28 mouse cellular contexts compared by ENCODE assay signal in the genomic region with DNA sequence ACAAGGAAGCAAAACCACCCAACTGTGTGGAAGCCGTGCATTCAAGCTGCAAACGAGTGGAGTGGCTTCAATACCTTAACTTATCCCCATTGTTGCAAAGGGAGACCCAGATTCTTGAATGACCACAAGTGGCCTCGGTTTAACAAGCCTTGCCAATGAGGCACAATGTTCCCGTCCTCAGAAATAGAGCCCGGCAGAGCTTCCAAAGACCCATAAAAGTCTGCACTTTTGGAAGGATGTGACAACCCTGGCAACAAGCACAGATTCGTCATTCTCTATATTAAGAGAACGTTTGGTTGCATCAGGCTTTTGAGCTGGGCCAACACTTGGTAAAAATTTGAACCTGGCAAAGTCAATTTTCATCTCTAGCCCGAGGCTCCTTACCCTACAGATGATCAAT.
DNase-seq lines count a peak whose midpoint lies in the region; ATAC-seq and TF ChIP-seq lines count a peak whose summit lies in the region.
"Had no signal": no experiment of that assay in that cellular context is flagged by ENCODE, and none has a peak within 500 bp of the region (broad histone marks: within the 10 kb centered on the region; RNA-seq: fewer than 3 reads in every experiment).

No protein-coding gene starts in this region.

- H3K27me3 ChIP-seq in forebrain, embryonic 14.5 days (replicated peaks; ENCODE audit: control insufficient read depth, insufficient read depth, low read length), result no peaks in the 10 kb centered on the region
- no peaks in the 10 kb centered on the region for H3K27me3 ChIP-seq in forebrain, postnatal 0 days (ENCODE audit: insufficient read depth, low read length)
- no peaks in the 10 kb centered on the region for H3K27me3 ChIP-seq in hindbrain, embryonic 16.5 days (replicated peaks; ENCODE audit: control insufficient read depth, insufficient read depth, low read length)
- H3K27me3 ChIP-seq: embryonic facial prominence, embryonic 12.5 days; forebrain, embryonic 15.5 days; hindbrain, embryonic 13.5 days; limb, embryonic 12.5 days; midbrain, embryonic 13.5 days; neural tube, embryonic 13.5 days had no signal

- no peak for TF ChIP-seq CTCF in forebrain, postnatal 0 days (IDR thresholded peaks at IDR 0.05; ENCODE audit: low read depth)

- no peak for ATAC-seq in forebrain, embryonic 14.5 days
- ATAC-seq in forebrain, postnatal 0 days, result no peak
- no peak for ATAC-seq in hindbrain, embryonic 16.5 days
- ATAC-seq: CD4-positive, CD25-positive, alpha-beta regulatory T cell, adult 4 months; forebrain, embryonic 15.5 days; midbrain, embryonic 13.5 days had no signal

- H3K9me3 ChIP-seq in forebrain, embryonic 14.5 days (replicated peaks; ENCODE audit: control insufficient read depth, low read length), result no peaks in the 10 kb centered on the region
- H3K9me3 ChIP-seq in forebrain, postnatal 0 days (ENCODE audit: low read length), result no peaks in the 10 kb centered on the region
- no peaks in the 10 kb centered on the region for H3K9me3 ChIP-seq in hindbrain, embryonic 16.5 days (ENCODE audit: control insufficient read depth, low read length)
- H3K9me3 ChIP-seq: forebrain, embryonic 15.5 days; heart, embryonic 10.5 days; hindbrain, embryonic 13.5 days; midbrain, embryonic 13.5 days; neural tube, embryonic 13.5 days had no signal

- no peak overlapping the region for H3K4me3 ChIP-seq in forebrain, embryonic 14.5 days (ENCODE audit: low read depth, low read length)
- no peak overlapping the region for H3K4me3 ChIP-seq in forebrain, postnatal 0 days (ENCODE audit: low read depth, low read length)
- no peak overlapping the region for H3K4me3 ChIP-seq in hindbrain, embryonic 16.5 days (ENCODE audit: low read length)
- H3K4me3 ChIP-seq: embryonic facial prominence, embryonic 12.5 days; forebrain, embryonic 15.5 days; heart, embryonic 10.5 days; hindbrain, embryonic 13.5 days; limb, embryonic 12.5 days; megakaryocyte, embryonic 14.5 days; midbrain, embryonic 13.5 days; neural tube, embryonic 13.5 days had no signal

- DNase-seq in forebrain, embryonic 14.5 days (ENCODE audit: low spot score), result peak; percentile 5
- DNase-seq in forebrain, postnatal 0 days, result no peak
- peak; percentile 12 for DNase-seq in urinary bladder, postnatal 14 days (ENCODE audit: low spot score)
- DNase-seq in urinary bladder, postnatal 4 days (ENCODE audit: low spot score in 2 of 2), result no peak
- peak; percentile 15 for DNase-seq in gastrocnemius, postnatal 10 days
- DNase-seq in spleen, adult 18-20 months, result no peak
- DNase-seq: adrenal gland, postnatal 10 days; cerebellum, adult 11 months; cerebellum, adult 9-10 months; embryo, embryonic 11 days; heart, postnatal 4 days; kidney, adult 11 months; kidney, postnatal 14 days; layer of hippocampus, adult 9-11 months; lung, postnatal 4 days; right cerebral cortex, postnatal 14 days; thymus, postnatal 14 days had no signal

- H3K9ac ChIP-seq in forebrain, embryonic 14.5 days (ENCODE audit: low read length), result no peak overlapping the region
- no peak overlapping the region for H3K9ac ChIP-seq in forebrain, postnatal 0 days
- H3K9ac ChIP-seq in hindbrain, embryonic 16.5 days (ENCODE audit: low read depth, low read length), result no peak overlapping the region
- H3K9ac ChIP-seq: embryonic facial prominence, embryonic 12.5 days; forebrain, embryonic 15.5 days; hindbrain, embryonic 13.5 days; limb, embryonic 12.5 days; midbrain, embryonic 13.5 days; neural tube, embryonic 13.5 days had no signal

- H3K36me3 ChIP-seq in forebrain, embryonic 14.5 days (ENCODE audit: control insufficient read depth, insufficient read depth, low read length), result no peaks in the 10 kb centered on the region
- H3K36me3 ChIP-seq in forebrain, postnatal 0 days (ENCODE audit: insufficient read depth), result no peaks in the 10 kb centered on the region
- no peaks in the 10 kb centered on the region for H3K36me3 ChIP-seq in hindbrain, embryonic 16.5 days (ENCODE audit: control insufficient read depth, insufficient read depth, low read length)
- H3K36me3 ChIP-seq: embryonic facial prominence, embryonic 12.5 days; forebrain, embryonic 15.5 days; heart, embryonic 10.5 days; hindbrain, embryonic 13.5 days; limb, embryonic 12.5 days; midbrain, embryonic 13.5 days; neural tube, embryonic 13.5 days had no signal

- no peak overlapping the region for H3K4me2 ChIP-seq in forebrain, embryonic 14.5 days (ENCODE audit: low read length)
- H3K4me2 ChIP-seq in forebrain, postnatal 0 days (ENCODE audit: low read depth), result no peak overlapping the region
- H3K4me2 ChIP-seq in hindbrain, embryonic 16.5 days (ENCODE audit: low read length), result no peak overlapping the region
- H3K4me2 ChIP-seq: embryonic facial prominence, embryonic 12.5 days; forebrain, embryonic 15.5 days; hindbrain, embryonic 13.5 days; limb, embryonic 12.5 days; liver, embryonic 11.5 days; midbrain, embryonic 13.5 days; neural tube, embryonic 13.5 days had no signal

- H3K4me1 ChIP-seq in forebrain, embryonic 14.5 days (ENCODE audit: control insufficient read depth, insufficient read depth, low read length), result no peaks in the 10 kb centered on the region
- H3K4me1 ChIP-seq in forebrain, postnatal 0 days (ENCODE audit: insufficient read depth), result no peaks in the 10 kb centered on the region
- H3K4me1 ChIP-seq in hindbrain, embryonic 16.5 days (ENCODE audit: control insufficient read depth, insufficient read depth, low read depth, low read length), result no peaks in the 10 kb centered on the region
- H3K4me1 ChIP-seq: embryonic facial prominence, embryonic 12.5 days; forebrain, embryonic 15.5 days; heart, embryonic 10.5 days; hindbrain, embryonic 13.5 days; limb, embryonic 12.5 days; megakaryocyte, embryonic 14.5 days; midbrain, embryonic 13.5 days; neural tube, embryonic 13.5 days had no signal

- 25% methylated on average over 8 of the region's 8 CpGs for WGBS in forebrain, embryonic 14.5 days
- WGBS in forebrain, postnatal 0 days, result 21% methylated on average over 8 of the region's 8 CpGs
- 74% methylated on average over 8 of the region's 8 CpGs for WGBS in hindbrain, embryonic 16.5 days

- H3K27ac ChIP-seq in forebrain, embryonic 14.5 days (ENCODE audit: low read depth, low read length), result no peak overlapping the region
- H3K27ac ChIP-seq in forebrain, postnatal 0 days (ENCODE audit: low read depth, low read length), result no peak overlapping the region
- H3K27ac ChIP-seq in hindbrain, embryonic 16.5 days (ENCODE audit: low read depth, low read length), result no peak overlapping the region
- H3K27ac ChIP-seq: embryonic facial prominence, embryonic 12.5 days; forebrain, embryonic 15.5 days; heart, embryonic 10.5 days; hindbrain, embryonic 13.5 days; limb, embryonic 12.5 days; midbrain, embryonic 13.5 days; neural tube, embryonic 13.5 days had no signal

Comparison
In these comparisons a context has a peak if more than half of its experiments do, and no peak if none do; other contexts are left out.
1. DNase-seq: peak in forebrain, embryonic 14.5 days (single experiment), urinary bladder, postnatal 14 days (single experiment) and gastrocnemius, postnatal 10 days (single experiment); none in forebrain, postnatal 0 days (single experiment), urinary bladder, postnatal 4 days (0 of 2) and spleen, adult 18-20 months (0 of 2).